Mouse (Mus musculus): ENCODE results near the gene Cfap54. TPM values are rescaled to one million over a fixed set of nuclear protein-coding genes. Genes with fewer than 3 reads are reported as not detected.

Gene Cfap54
- 1 to 10 TPM in 1 of 2 experiments, under 1 TPM in 1; 1.00 to 1.8 TPM for total RNA-seq (2021)
- long read RNA-seq, experiment 1: 0 reads
- long read RNA-seq, experiment 2: 0 reads

DNA sequence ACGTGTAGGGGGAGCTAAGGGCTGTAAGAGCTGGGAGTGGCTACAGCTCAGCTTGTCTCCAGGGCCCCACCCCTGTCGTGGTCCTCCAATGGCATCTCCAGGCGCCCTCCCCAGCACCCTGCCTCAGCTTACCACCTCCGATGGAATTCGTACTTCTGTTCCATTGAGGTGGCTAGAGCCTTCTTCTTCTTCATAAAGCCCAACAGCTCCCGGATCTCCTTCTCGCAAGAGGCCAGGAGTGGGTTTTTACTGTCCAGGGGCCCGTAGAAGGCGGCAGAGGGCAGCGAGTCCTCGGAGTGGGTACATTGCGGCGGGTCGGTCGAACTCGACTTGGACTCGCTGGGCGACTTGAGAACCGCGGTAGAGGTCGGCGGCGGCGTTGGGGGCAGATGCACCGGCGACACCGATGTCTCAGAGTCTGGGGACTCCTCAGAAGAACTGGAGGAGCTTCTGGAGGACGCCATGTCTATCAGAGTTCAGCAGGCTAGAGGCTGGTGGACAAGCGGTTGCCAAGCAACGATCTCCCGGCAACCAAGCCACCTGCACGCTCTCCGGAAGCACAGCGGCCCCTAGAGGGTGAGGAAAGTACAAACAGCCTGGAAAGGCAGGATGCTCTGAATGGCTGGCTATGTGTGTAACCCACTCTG is at the start of gene Cfap54:
TSS of gene Cfap54 (minus strand) at position 486 of the 647 bp plus-strand sequence.
- intact Hi-C loops (cut with DNase I): no loop called here
- DNase-seq: peak; percentile 89 to 93

DNA sequence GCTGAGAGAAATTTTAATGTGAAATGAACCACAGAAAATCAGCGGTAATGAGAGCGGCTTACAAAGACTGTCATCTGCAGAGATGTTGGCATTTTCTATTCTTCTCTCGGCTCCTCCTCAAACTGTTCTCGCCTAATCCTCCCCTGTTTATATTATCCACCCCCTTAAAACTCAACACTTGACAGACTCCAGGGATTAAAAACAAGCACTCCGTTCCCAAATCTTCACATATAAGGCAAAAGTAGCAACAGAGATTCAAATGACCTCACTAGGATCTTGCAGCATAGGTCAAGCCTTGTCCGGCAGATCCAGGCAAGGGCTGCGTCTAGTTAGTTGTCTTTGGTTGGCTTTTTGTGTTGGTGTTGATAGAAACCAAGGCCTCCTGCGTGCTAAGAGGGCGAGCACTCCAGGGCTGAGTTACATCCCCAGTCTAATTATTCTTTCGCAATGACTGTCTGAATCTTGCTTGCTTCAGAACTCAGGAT is 49.1 kb upstream of the Cfap54 start:
- no peak for DNase-seq
- intact Hi-C loops (cut with DNase I): no loop called here

DNA sequence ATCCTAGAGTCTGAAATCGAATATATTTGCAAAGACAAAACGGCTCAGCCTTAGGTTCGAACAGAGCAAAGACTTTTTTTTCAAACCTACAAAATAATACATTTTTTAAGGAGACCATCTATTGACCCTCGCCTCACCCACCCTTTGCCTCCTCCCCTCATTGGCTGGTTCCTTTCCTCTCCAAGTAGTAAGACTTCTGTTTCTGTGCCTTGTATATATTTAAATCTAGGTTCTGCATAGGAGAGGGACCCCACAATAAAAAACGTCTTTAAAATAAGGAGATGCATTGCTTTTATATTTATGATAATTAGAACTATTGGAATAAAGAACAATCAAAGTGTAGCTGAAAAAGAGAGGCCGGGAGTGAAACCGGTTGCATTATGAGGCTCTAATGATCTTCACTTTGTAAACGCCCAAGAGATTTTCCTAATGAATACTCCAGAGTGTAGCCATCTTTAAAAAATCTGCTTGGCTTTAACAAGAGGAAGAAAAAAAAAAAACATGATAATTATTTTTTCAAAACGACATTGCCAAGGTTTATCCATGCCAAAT is 48.6 kb upstream of the Cfap54 start:
- intact Hi-C loops (cut with DNase I): no loop called here
- no peak for DNase-seq

DNA sequence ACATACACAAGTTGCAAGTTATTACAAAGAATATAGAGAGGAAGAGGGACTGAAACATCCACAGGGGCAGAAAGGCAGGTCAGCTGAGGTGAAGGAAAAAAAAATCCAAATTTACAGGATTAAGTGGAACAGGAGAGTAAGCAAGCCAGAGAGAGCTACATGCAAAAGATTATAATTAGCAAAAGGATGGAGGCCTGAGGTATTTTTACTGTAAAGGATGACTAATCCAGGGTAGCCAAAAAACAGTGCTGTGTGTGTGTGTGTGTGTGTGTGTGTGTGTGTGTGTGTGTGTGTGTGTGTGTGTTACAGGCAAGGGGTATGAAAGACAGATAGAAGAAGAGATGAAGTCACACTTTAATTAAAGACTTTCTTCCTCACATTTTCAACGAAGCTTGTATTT is 47.9 kb upstream of the Cfap54 start:
- no peak for DNase-seq
- intact Hi-C loops (cut with DNase I): no loop called here

DNA sequence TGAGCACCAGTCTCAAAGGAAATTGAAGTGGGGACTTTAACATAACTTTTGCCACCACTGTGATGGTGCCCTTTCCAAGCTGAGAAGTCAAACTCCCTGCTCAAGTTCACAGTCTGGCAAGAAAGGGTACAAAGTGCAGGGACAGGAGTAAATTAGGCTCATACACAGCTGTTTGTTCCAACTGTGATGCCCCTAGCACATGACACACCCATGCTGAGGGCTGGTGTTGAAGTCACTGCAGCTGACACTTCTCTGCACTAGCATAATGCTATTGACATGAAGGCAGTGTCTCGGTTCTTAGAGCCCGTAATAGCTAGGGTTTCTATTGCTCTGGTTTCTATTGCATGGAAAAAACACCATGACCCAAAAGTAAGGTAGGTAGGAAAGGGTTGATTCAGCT is 47.1 kb upstream of the Cfap54 start:
- intact Hi-C loops (cut with DNase I): no loop called here

DNA sequence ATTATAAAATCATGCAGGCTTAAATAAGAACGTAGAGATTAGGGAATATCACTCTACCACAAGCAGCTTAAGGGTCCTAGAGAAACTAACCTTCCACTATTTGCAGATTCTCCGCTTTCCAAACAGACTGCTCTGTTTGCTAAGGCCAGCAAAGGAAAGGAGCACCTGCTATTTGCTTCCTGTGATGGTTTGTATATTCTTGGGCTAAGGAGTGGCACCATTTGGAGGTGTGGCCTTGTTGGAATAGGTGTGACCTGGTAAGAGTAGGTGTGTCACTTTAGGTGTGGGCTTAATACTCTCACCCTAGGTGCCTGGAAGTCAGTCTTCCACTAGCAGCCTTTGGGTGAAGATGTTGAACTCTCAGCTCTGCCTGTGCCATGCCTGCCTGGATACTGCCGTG is 44.6 kb upstream of the Cfap54 start:
- intact Hi-C loops (cut with DNase I): no loop called here
- no peak for DNase-seq

More for the DNA sequence above, 47.1 kb upstream of the Cfap54 start:
- DNase-seq: no peak

DNA sequence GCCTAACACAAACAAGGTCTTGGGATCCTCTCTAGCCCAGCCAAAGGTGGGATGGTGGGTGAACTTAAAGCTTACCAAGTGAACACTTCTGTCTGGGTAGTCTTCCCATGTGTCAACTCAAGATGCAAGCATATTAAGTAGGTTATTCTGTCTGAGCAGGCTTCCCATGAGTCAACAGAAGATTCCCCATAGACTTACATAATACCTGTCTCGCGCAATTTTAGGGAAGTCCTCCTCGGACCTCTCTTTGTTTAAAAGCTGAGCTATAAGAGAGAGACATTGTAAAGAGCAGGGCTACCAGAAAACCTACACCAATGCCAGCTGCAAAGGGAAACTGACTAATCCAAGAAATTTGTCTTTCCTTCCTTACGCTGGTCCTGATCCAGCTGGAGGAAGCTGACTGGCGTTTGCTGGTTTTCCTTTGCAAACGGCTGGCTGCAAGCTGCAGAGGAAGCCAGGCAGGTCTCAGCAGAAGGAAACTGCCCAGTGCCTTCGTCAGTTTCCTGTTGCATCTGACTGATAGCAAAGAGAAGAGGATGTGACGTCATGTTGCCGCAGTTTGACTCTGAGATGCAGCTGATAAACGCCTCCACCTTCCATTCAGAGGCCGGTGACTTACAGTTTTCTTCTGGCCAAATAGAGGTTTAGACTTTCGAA is 42.7 kb upstream of the Cfap54 start:
- DNase-seq: peak; percentile 56 to 65
- intact Hi-C loops (cut with DNase I): no loop called here

DNA sequence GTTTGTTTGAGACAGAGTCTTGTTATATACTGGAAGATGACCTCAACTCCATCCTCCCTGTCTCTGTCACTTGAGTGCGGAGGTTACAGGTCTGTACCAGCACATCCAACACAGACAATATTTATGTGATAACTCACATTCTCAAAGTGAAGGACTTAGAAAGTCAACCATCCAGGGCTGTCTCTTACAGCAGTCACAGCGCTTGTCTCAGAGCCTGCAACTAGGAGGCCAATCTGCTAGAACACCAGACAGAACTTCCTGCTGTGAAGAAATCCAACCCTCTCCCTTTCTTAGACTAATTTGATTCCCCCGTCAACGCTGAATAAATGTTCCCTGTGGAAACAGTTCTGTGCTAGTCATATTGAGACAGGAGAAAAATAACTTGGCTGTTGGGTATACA is 41.9 kb upstream of the Cfap54 start:
- intact Hi-C loops (cut with DNase I): no loop called here
- no peak for DNase-seq

DNA sequence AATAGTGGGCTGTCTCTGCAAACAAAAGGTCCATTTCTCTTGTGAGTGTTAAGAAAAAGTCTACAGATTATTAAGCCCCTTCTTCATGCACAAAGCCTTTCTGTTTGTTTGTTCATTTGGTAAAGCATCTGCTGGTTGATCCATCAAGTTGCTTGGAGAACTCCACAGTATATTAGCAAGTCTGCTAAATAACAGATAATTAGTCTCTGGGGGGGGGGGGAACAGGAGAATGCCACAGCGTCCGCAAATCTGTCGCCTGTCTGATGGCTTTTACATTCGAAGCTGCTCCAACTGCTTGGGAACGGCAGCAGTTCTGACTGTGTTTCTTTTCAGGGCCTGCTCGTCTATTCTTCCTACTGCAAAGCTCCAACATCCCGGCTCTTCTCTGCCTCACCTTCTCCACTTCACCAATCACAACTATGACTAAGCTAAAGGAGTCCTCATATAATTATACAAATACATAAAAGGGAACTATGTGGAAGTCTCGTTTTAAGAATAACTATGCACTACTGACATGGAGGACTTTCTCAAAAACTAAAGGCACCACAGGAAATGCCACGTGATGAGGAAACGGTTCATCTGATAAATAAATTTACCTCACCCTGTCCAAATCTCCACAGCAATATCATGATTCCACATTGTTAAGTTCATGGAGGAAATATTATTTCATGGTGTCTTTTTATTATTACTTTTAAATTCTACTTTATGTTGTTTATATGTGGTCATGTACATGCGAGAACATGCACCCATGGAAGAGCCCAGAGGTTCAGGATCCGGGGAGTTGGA is 41.2 kb upstream of the Cfap54 start:
- intact Hi-C loops (cut with DNase I): no loop called here
- DNase-seq: no peak

DNA sequence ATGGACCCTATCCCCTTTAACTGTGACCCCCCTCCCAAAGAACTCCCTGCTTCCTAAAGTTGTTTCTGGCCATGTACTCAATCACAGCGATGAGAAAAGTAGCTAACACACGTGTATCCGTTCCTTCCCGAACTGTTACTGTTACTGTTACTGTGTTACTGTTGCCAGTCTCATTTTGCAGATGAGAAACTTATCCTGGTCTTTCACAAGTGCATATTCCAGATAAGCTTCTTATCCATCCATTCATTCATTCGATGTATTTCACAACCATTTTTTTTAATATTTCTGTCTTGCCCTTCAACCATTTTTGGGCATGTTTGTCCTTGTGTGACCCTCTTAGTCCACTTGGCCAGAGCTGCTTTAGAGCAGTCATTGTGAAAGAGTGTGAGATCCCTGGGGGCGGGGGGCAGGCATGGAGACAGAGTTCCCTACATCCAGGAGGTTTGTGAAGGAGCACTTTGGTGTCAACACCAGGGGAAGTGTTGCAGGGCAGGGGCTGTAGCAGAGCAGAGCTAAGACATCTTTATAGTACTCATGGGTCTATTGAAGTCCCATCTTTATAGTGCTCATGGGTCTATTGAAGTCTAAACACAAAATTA is 39.9 kb upstream of the Cfap54 start:
- intact Hi-C loops (cut with DNase I): no loop called here

DNA sequence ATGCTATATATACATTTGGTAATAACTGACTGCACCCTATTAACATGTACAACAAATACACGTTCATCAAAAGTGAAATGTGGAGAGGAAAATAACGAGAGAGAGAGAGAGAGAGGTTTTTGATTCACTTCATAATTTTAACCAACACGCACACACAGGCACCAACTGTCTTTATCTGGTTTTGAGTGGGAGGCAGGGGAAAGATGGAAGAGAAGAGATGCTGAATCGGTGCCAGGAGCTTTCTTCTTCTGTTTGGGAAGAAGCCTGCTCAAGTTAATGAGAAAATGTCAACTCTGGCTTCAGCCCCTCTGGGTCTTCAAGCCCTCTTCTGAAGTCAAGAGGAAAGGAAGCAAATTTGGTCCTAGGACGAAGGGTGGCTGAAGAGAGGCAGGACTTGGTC is 38.4 kb upstream of the Cfap54 start:
- DNase-seq: no peak
- intact Hi-C loops (cut with DNase I): no loop called here

More for the DNA sequence above, 39.9 kb upstream of the Cfap54 start:
- no peak for DNase-seq

DNA sequence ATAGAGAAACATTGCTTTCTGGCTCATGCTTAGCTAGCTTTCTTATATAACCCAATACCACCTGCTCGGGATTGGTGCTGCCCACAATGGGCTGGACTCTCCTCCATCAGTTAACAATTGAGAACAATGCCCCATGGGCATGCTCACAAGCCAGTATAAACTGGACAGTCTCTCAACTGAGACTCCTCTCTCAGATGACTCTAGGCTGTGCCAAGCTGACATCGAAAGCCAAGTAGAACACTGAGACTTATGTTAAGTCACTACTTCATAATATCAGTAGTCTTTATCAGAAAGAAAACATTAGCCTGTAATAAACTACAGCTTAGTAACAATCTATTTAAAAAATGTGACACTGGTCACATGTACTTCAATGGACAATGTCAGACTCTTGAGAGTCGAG is 35.2 kb upstream of the Cfap54 start:
- no peak for DNase-seq
- intact Hi-C loops (cut with DNase I): no loop called here

DNA sequence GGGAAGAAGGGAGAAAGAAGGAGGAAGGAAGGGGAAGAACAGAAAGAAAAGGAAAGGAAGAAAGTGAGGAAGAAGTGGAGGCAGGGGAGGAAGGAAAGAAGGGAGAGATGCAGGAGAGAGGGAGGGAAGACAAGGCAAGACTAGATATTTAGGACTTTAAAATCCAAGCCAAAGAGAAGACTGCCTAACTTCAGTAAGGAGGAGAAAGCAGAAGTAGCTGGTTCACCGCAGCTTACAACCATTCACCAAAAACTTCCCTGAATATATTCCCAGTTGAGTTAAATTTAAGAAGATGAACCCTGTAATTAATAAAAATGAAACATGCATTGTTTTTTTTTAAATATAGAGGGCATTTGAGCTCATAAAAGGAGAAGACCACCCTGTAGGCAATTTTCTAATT is 34.3 kb upstream of the Cfap54 start:
- intact Hi-C loops (cut with DNase I): no loop called here
- DNase-seq: no peak

DNA sequence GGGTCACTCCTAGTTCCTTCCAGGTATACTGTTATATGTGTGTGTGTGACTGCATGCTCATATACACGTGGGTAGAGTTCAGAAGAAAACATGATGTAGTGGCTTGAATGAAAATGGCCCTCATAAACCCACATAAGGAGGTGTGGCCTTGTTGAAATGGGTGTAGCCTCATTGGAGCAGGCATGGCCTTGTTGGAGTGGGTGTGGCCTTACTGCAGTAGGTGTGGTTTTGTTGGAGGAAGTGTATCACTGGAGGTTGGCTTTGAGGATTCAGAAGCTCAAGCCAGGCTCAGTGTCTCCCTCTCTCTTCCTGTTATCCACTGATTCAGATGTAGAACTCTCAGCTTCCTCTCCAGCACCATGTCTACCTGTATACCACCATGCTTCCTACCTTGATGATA is 33.4 kb upstream of the Cfap54 start:
- no peak for DNase-seq
- intact Hi-C loops (cut with DNase I): no loop called here

DNA sequence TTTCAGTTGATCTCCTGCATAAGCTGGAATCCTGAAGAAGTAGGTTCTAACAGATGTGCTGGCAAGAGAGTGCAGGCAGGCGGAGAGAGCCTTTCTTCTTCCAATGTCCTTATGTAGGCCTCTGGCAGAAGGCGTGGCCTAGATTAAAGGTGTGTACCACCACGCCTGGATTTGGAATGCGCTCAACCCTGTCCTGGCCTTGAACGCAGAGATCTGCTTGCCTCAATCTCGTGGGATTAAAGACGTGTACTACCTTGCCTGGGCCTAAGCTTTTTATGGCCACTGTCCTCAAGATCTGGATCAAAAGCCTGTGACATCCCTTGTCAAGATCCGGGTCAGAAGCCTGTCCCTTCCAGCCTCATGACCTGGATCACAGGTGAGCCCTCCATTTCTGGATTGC is 32.5 kb upstream of the Cfap54 start:
- intact Hi-C loops (cut with DNase I): no loop called here
- DNase-seq: no peak

DNA sequence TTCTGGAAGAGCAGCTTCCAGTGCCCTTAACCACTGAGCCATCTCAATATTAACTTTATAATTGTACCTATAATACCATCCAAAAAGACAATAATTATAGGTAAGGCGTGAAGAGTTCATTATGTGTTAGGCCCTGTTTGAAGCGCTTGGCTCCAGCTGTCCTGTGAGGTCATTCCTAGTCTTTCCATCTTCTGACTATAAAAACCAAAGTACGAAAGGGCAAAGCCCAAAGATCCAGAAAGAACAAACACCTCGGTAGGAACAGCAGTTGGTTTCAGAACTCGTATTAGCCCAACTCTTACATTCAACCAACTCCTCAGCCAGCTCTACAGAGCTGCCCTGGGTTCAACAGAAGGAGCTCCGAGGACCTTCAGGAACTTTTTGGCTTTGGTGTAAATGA is 30.6 kb upstream of the Cfap54 start:
- intact Hi-C loops (cut with DNase I): no loop called here
- no peak for DNase-seq

DNA sequence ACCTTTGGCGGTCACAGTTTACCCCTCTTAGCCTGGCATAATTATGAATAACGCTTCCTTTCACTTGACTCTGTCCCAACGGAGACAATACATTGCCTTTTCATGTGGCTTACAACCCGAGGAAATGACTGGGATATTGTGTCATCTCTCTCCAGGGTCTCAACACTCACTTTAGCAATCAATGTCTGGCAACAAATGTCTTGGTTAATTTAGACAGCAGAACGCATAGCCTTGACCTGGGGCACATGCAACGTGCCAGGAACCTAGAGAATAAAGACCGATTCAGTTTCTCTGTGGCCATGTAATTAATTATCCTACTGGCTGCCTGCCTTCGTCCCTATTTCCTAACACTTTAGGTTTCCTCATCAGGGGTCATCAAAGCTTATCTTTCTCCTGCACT is 30.0 kb upstream of the Cfap54 start:
- no peak for DNase-seq
- intact Hi-C loops (cut with DNase I): no loop called here

DNA sequence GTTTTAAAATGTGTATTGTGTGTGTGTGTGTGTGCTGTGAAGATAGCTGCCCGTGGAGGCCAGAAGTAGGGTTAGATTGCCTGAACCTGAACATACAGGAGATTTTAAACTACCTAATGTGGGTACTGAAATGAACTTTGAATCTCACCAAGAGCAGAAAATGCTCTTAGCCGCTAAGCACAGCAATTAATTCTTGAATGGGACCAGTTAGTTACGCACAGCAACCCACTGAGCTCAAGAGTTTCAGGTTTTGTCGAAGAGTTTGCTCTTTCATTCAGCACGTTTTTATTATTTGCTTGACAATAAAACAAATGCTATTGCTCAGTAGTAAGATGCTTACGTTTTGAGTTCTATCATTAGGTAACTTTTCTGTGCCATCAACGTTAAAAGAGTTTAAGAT is 23.9 kb upstream of the Cfap54 start:
- intact Hi-C loops (cut with DNase I): no loop called here
- no peak for DNase-seq

DNA sequence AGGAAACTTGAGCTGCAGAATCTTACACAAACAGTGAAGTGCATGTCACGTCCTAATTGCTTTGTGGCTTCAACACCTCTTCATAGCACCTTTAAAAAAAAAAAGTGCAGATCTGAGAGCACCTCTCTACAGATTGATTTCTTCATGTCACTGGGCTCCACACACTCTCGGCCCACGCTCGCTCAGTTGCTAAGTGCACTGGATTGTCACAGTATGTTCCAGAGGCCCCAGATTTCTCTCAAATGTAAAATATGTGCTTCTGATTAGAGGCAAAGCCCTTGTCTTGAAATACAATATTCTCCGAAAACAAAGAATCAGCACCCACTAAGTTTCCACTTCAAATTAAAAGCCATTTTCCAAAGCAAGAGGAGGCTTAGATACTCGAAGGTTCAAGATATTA is 22.9 kb upstream of the Cfap54 start:
- DNase-seq: no peak
- intact Hi-C loops (cut with DNase I): no loop called here

DNA sequence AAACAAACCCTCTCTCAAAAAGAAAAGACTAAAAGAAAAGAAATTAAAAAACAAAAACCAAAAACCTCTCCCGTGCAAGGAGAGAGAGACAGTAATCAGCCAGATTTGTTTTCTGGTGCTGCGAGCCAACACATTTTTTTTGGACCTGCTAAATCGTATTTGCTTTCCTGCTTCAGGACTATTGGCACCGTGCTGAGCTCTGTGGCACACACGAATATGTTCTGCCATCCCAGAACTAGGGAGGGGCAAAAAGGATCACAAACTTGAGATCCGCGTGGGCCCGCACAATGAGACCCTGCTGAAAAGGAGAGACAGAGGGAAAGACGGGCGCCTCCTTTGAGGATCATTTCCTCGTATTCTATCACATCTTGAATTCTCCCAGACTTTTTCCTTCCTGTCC is 22.3 kb upstream of the Cfap54 start:
- DNase-seq: no peak
- intact Hi-C loops (cut with DNase I): no loop called here

DNA sequence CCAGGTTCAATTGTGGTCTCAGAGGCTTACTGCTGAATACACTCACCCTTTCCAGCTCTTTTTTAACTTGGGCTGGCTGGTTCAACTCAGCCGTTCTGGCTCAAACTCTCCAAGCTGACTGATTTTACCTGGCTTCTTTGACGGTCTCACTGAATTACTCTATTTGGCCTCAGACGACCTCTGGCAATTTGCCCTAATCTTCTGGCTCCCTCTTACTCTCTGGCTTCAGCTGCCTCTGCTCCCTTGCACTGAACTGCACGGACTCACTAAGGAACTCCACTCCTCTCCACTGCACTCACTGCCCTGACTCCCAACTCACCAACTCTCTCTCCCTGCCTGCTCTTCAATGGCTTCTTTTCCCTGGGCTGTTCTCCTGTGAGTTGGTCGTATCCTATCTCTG is 20.9 kb upstream of the Cfap54 start:
- intact Hi-C loops (cut with DNase I): no loop called here

More for the DNA sequence above, 20.9 kb upstream of the Cfap54 start:
- DNase-seq: no peak

All from heart, postnatal 14 days (tissue).